Mouse (Mus musculus): ENCODE results near the gene Il18. TPM values are rescaled to one million over a fixed set of nuclear protein-coding genes. Genes with fewer than 3 reads are reported as not detected.
"Not testable (repeated sequence)": the region's sequence is repeated elsewhere in the genome, so short reads cannot be mapped to it uniquely, and the experiment has no call there.

Gene Il18
- polyA plus RNA-seq, 1 experiment from 2014 or later, result 0.88 TPM

GRCm38 (mm10) chr9:50617794-50618330 is 63.2 kb downstream of the Il18 start:
- no peak overlapping the region for H3K27ac ChIP-seq (replicated peaks; ENCODE audit: low read depth, low read length)
- no peaks in the 10 kb centered on the region for H3K27me3 ChIP-seq (ENCODE audit: control insufficient read depth, insufficient read depth, low read length)
- no peak for ATAC-seq (ENCODE audit: insufficient number of reproducible peaks, low FRiP score, low TSS enrichment, low read depth)
- peaks cover 11% of the 10 kb centered on the region for H3K36me3 ChIP-seq (ENCODE audit: control insufficient read depth, insufficient read depth, low read length)
- H3K4me2 ChIP-seq (ENCODE audit: low read depth, severe bottlenecking), result no peak overlapping the region; the same call in 1 of the 2 replicates
- H3K4me3 ChIP-seq (ENCODE audit: low read depth, low read length), result peak overlapping the region; percentile 90
- H3K9me3 ChIP-seq (ENCODE audit: control insufficient read depth, low read length), result no peaks in the 10 kb centered on the region
- peaks cover 3% of the 10 kb centered on the region; the same call in 1 of the 2 replicates for H3K4me1 ChIP-seq (ENCODE audit: control insufficient read depth, insufficient read depth, low read length)
- 62% methylated on average over 9 of the region's 9 CpGs for WGBS
- DNase-seq (ENCODE audit: low spot score), result no peak
- no peak overlapping the region for H3K9ac ChIP-seq (ENCODE audit: low read length)

- DNase-seq (ENCODE audit: low spot score); H3K4me3 ChIP-seq (ENCODE audit: low read depth, low read length); H3K27ac ChIP-seq (replicated peaks; ENCODE audit: low read depth, low read length); H3K4me2 ChIP-seq (ENCODE audit: low read depth, severe bottlenecking); H3K27me3 ChIP-seq (ENCODE audit: control insufficient read depth, insufficient read depth, low read length); ATAC-seq (ENCODE audit: insufficient number of reproducible peaks, low FRiP score, low TSS enrichment, low read depth); H3K9me3 ChIP-seq (ENCODE audit: control insufficient read depth, low read length); H3K9ac ChIP-seq (ENCODE audit: low read length); H3K36me3 ChIP-seq (ENCODE audit: control insufficient read depth, insufficient read depth, low read length); H3K4me1 ChIP-seq (ENCODE audit: control insufficient read depth, insufficient read depth, low read length): not testable (repeated sequence)
- WGBS, result 85% methylated on average over 6 of the region's 8 CpGs
These were observed 76.3 kb downstream of the Il18 start for GRCm38 (mm10) chr9:50630903-50631302.

Other genes starting within 250 kb of the Il18 start
- 198 and 225 TPM in 2 replicates for gene Rpl10-ps3, start 209.9 kb upstream of the Il18 start, polyA plus RNA-seq (2014; fragmentation: Nextera tagmentation; extraction: Ambion mirVana)
- 0.28 and 0.35 TPM in 2 replicates for gene Plet1, start 60.3 kb upstream of the Il18 start, polyA plus RNA-seq (2014; fragmentation: Nextera tagmentation; extraction: Ambion mirVana)
- 55.3 and 58.0 TPM in 2 replicates for gene Pts, start 26.1 kb upstream of the Il18 start, polyA plus RNA-seq (2014; fragmentation: Nextera tagmentation; extraction: Ambion mirVana)
- 0.16 and 0.17 TPM in 2 replicates for gene Bco2, start 354 bp downstream of the Il18 start, polyA plus RNA-seq (2014; fragmentation: Nextera tagmentation; extraction: Ambion mirVana)
- not detected in 2 replicates for gene Tex12, start 6.5 kb downstream of the Il18 start, polyA plus RNA-seq (2014; fragmentation: Nextera tagmentation; extraction: Ambion mirVana)
- 293 and 303 TPM in 2 replicates for gene Sdhd, start 49.0 kb downstream of the Il18 start, polyA plus RNA-seq (2014; fragmentation: Nextera tagmentation; extraction: Ambion mirVana)
- gene Timm8b, start 49.1 kb downstream of the Il18 start, polyA plus RNA-seq (2014; fragmentation: Nextera tagmentation; extraction: Ambion mirVana), result 297 and 308 TPM in 2 replicates
- 5.0 and 5.6 TPM in 2 replicates for gene Pih1d2, start 62.5 kb downstream of the Il18 start, polyA plus RNA-seq (2014; fragmentation: Nextera tagmentation; extraction: Ambion mirVana)
- 29.7 and 32.3 TPM in 2 replicates for gene Nkapd1, start 62.6 kb downstream of the Il18 start, polyA plus RNA-seq (2014; fragmentation: Nextera tagmentation; extraction: Ambion mirVana)
- gene Dlat, start 105.0 kb downstream of the Il18 start, polyA plus RNA-seq (2014; fragmentation: Nextera tagmentation; extraction: Ambion mirVana), result 60.0 and 63.7 TPM in 2 replicates
- 27.6 and 30.6 TPM in 2 replicates for gene Dixdc1, start 184.7 kb downstream of the Il18 start, polyA plus RNA-seq (2014; fragmentation: Nextera tagmentation; extraction: Ambion mirVana)
- 1.7 and 2.8 TPM in 2 replicates for gene 2310030G06Rik, start 191.7 kb downstream of the Il18 start, polyA plus RNA-seq (2014; fragmentation: Nextera tagmentation; extraction: Ambion mirVana)
- gene Cryab, start 196.5 kb downstream of the Il18 start, polyA plus RNA-seq (2014; fragmentation: Nextera tagmentation; extraction: Ambion mirVana), result 8.9 and 13.3 TPM in 2 replicates
- 3.1 and 3.5 TPM in 2 replicates for gene Hspb2, start 197.5 kb downstream of the Il18 start, polyA plus RNA-seq (2014; fragmentation: Nextera tagmentation; extraction: Ambion mirVana)
- 11.8 and 12.5 TPM in 2 replicates for gene Fdxacb1, start 213.4 kb downstream of the Il18 start, polyA plus RNA-seq (2014; fragmentation: Nextera tagmentation; extraction: Ambion mirVana)
- gene Alg9, start 220.2 kb downstream of the Il18 start, polyA plus RNA-seq (2014; fragmentation: Nextera tagmentation; extraction: Ambion mirVana), result 36.9 and 40.4 TPM in 2 replicates
- gene 1110032A03Rik, start 220.7 kb downstream of the Il18 start, polyA plus RNA-seq (2014; fragmentation: Nextera tagmentation; extraction: Ambion mirVana), result 28.9 and 30.7 TPM in 2 replicates